Mouse (Mus musculus) kidney, postnatal 0 days (tissue): ENCODE results near the gene Slc47a1. TPM values are rescaled to one million over a fixed set of nuclear protein-coding genes. Genes with fewer than 3 reads are reported as not detected.

ENCODE experiments used
- ATAC-seq: fragments of 200-750 bp; cut with Nextera tagmentation; replicated peaks from 2 replicates; pipeline ENCODE4 v1.8.0; 2017; ENCODE audit warnings: low read depth, moderate number of reproducible peaks, moderate TSS enrichment, moderate library complexity; ENCODE audit not compliant: low FRiP score
- DNase-seq: peaks from one replicate; pipeline ENCODE4 v3.0.0-alpha.2; 2016; ENCODE audit warnings: low spot score
- H3K27ac ChIP-seq: fragments of 300-500 bp; sonication (generic); 2 replicates; pipeline ENCODE4 v1.5.1; 2014; ENCODE audit warnings: mild to moderate bottlenecking
- H3K27me3 ChIP-seq: fragments of 300-500 bp; sonication (generic); 2 replicates; pipeline ENCODE4 v1.6.1; 2014; ENCODE audit warnings: low read length, mixed read lengths; ENCODE audit not compliant: insufficient read depth
- H3K36me3 ChIP-seq: fragments of 300-500 bp; sonication (generic); 2 replicates; pipeline ENCODE4 v1.6.1; 2014; ENCODE audit warnings: low read length, mixed read lengths; ENCODE audit not compliant: insufficient read depth
- H3K4me1 ChIP-seq: fragments of 300-500 bp; sonication (generic); replicated peaks from 2 replicates; pipeline ENCODE4 v1.6.1; 2014; ENCODE audit warnings: antibody characterized with exemption, low read length, mixed read lengths; ENCODE audit not compliant: insufficient read depth
- H3K4me2 ChIP-seq: fragments of 300-500 bp; sonication (generic); 2 replicates; pipeline ENCODE4 v1.6.1; 2014; ENCODE audit warnings: mild to moderate bottlenecking, low read length, moderate library complexity, mixed read lengths
- H3K4me3 ChIP-seq: fragments of 300-500 bp; sonication (generic); replicated peaks from 2 replicates; pipeline ENCODE4 v1.5.1; 2014; ENCODE audit warnings: low read depth, low read length
- H3K9ac ChIP-seq: fragments of 300-500 bp; sonication (generic); 2 replicates; pipeline ENCODE4 v1.6.1; 2014; ENCODE audit warnings: low read depth, low read length
- H3K9me3 ChIP-seq: fragments of 300-500 bp; sonication (generic); replicated peaks from 2 replicates; pipeline ENCODE4 v1.6.1; 2016; ENCODE audit warnings: low read length, inconsistent platforms, mixed read lengths
- CTCF ChIP-seq: IDR thresholded peaks from 2 replicates; pipeline ENCODE4 v1.5.1; 2016; ENCODE audit warnings: antibody characterized with exemption, low read depth, mild to moderate bottlenecking, moderate library complexity
- WGBS: fragments of 180-500 bp; shearing (Covaris S2); extraction: QIAGEN DNeasy Blood & Tissue Kit; methylation state at CpG from one replicate; pipeline ENCODE4 v1.1.7; 2014; 5-methylcytosine and 5-hydroxymethylcytosine counted together
- polyA plus RNA-seq: library from polyadenylated mRNA; unstranded; fragments of >200 nt; fragmentation: Nextera tagmentation; extraction: Ambion mirVana; gene quantifications from 2 replicates; pipeline ENCODE4 v1.2.1, GENCODE M21; 2015

The Slc47a1 gene
- polyA plus RNA-seq, 1 experiment from 2014 or later = 45.7 TPM

GRCm38 (mm10) chr11:61300716-61301392 is 77.3 kb downstream of the Slc47a1 start:
- Histone ChIP-seq H3K4me1 (peaks cover 11% of the 10 kb centered on the region; the same call in 1 of the 2 replicates), H3K27me3 (no peaks in the 10 kb centered on the region), H3K36me3 (no peaks in the 10 kb centered on the region), H3K9ac (0 out of 2 replicates have a peak overlapping the region, but pooled peaks have one; percentile 19), H3K4me3 (no peak overlapping the region; the same call in 1 of the 2 replicates), H3K27ac (no peak overlapping the region; the same call in 1 of the 2 replicates), H3K4me2 (peak overlapping the region; percentile 48), H3K9me3 (no peaks in the 10 kb centered on the region)
- WGBS = 22% methylated on average over 14 of the region's 16 CpGs
- DNase-seq = peak; percentile 44
- no peak for TF ChIP-seq CTCF
- ATAC-seq = 0 out of 2 replicates have a peak, but pooled peaks have one; percentile 46

GRCm38 (mm10) chr11:61300205-61300604 is 77.9 kb downstream of the Slc47a1 start:
- no peak for TF ChIP-seq CTCF
- Histone ChIP-seq H3K4me2 (peak overlapping the region; percentile 48; the same call in 1 of the 2 replicates), H3K9me3 (no peaks in the 10 kb centered on the region), H3K27me3 (no peaks in the 10 kb centered on the region), H3K4me1 (peaks cover 11% of the 10 kb centered on the region; the same call in 1 of the 2 replicates), H3K9ac (no peak overlapping the region), H3K4me3 (no peak overlapping the region), H3K27ac (no peak overlapping the region), H3K36me3 (no peaks in the 10 kb centered on the region)
- ATAC-seq = no peak
- WGBS = 63% methylated on average over 3 of the region's 3 CpGs
- no peak for DNase-seq

- WGBS = 40% methylated on average over 2 of the region's 2 CpGs
- DNase-seq (peak; percentile 31), ATAC-seq (peak; percentile 75)
Measured at GRCm38 (mm10) chr11:61297901-61298300, 80.2 kb downstream of the Slc47a1 start.

GRCm38 (mm10) chr11:61297326-61297725 is 80.8 kb downstream of the Slc47a1 start:
- WGBS = 85% methylated on average over 2 of the region's 2 CpGs
- Histone ChIP-seq H3K36me3 (no peaks in the 10 kb centered on the region), H3K27ac (no peak overlapping the region), H3K4me2 (no peak overlapping the region), H3K9me3 (no peaks in the 10 kb centered on the region), H3K27me3 (no peaks in the 10 kb centered on the region), H3K4me3 (no peak overlapping the region), H3K4me1 (peaks cover 11% of the 10 kb centered on the region; the same call in 1 of the 2 replicates), H3K9ac (no peak overlapping the region)
- no peak for TF ChIP-seq CTCF
- DNase-seq = no peak
- no peak for ATAC-seq

More at GRCm38 (mm10) chr11:61297901-61298300, 80.2 kb downstream of the Slc47a1 start:
- no peak for TF ChIP-seq CTCF
- Histone ChIP-seq H3K4me2 (no peak overlapping the region), H3K4me3 (no peak overlapping the region), H3K36me3 (no peaks in the 10 kb centered on the region), H3K27ac (no peak overlapping the region), H3K27me3 (no peaks in the 10 kb centered on the region), H3K4me1 (peaks cover 11% of the 10 kb centered on the region; the same call in 1 of the 2 replicates), H3K9ac (no peak overlapping the region), H3K9me3 (no peaks in the 10 kb centered on the region)

- Histone ChIP-seq H3K9ac (no peak overlapping the region), H3K4me2 (no peak overlapping the region), H3K4me3 (no peak overlapping the region), H3K9me3 (no peaks in the 10 kb centered on the region), H3K4me1 (peaks cover 11% of the 10 kb centered on the region; the same call in 1 of the 2 replicates), H3K27ac (no peak overlapping the region), H3K36me3 (no peaks in the 10 kb centered on the region), H3K27me3 (no peaks in the 10 kb centered on the region)
- WGBS = 85% methylated on average over 1 of the region's 1 CpGs
- TF ChIP-seq CTCF = no peak
- no peak for DNase-seq
- no peak for ATAC-seq
Measured at GRCm38 (mm10) chr11:61296556-61296955, 81.6 kb downstream of the Slc47a1 start.

GRCm38 (mm10) chr11:61295556-61295955 is 82.6 kb downstream of the Slc47a1 start:
- Histone ChIP-seq H3K27me3 (no peaks in the 10 kb centered on the region), H3K4me3 (no peak overlapping the region), H3K27ac (no peak overlapping the region), H3K4me2 (no peak overlapping the region), H3K4me1 (peaks cover 5% of the 10 kb centered on the region; the same call in 1 of the 2 replicates), H3K9me3 (no peaks in the 10 kb centered on the region), H3K9ac (no peak overlapping the region), H3K36me3 (no peaks in the 10 kb centered on the region)
- WGBS = 85% methylated on average over 2 of the region's 2 CpGs
- DNase-seq (no peak), ATAC-seq (no peak)
- no peak for TF ChIP-seq CTCF
